Mouse (Mus musculus) small intestine, adult 2 months (tissue): ENCODE measurements at regions not wholly inside any gene's neighbourhood (a gene's known extent, or its start where the extent isn't known, plus 50 kb on each side); places are given as distances from the start of the nearest gene placed in this dataset.

Experiments
- H3K27ac ChIP-seq: fragments of 200-500 bp; 2 replicates; pipeline ENCODE4 v1.5.1; 2012; ENCODE audit warnings: low read depth, low read length, control low read depth, inconsistent platforms; ENCODE audit not compliant: insufficient read depth
- H3K27me3 ChIP-seq: fragments of 200-500 bp; 2 replicates; pipeline ENCODE4 v1.6.1; 2012; ENCODE audit warnings: mild to moderate bottlenecking, moderate library complexity, low read length, inconsistent platforms; ENCODE audit not compliant: control insufficient read depth, insufficient read depth
- H3K36me3 ChIP-seq: fragments of 200-500 bp; 2 replicates; pipeline ENCODE4 v1.6.1; 2012; ENCODE audit warnings: mild to moderate bottlenecking, low read length, control low read depth, inconsistent platforms; ENCODE audit not compliant: control insufficient read depth, insufficient read depth
- H3K4me1 ChIP-seq: fragments of 200-500 bp; 2 replicates; pipeline ENCODE4 v1.6.1; 2012; ENCODE audit warnings: low read length, inconsistent platforms, mixed read lengths; ENCODE audit not compliant: control insufficient read depth, insufficient read depth, insufficient read length
- H3K4me3 ChIP-seq: fragments of 200-500 bp; 2 replicates; pipeline ENCODE4 v1.5.1; 2012; ENCODE audit warnings: low read depth, mild to moderate bottlenecking, control low read depth, inconsistent platforms, low read length, moderate library complexity
- CTCF ChIP-seq: fragments of 200-500 bp; IDR thresholded peaks from 2 replicates; pipeline ENCODE4 v1.5.1; 2012; ENCODE audit warnings: low read depth, mild to moderate bottlenecking, control low read depth, inconsistent platforms, low read length, moderate library complexity, mixed read lengths; ENCODE audit not compliant: insufficient replicate concordance, insufficient read length; ENCODE audit errors: extremely low read depth
- POLR2A ChIP-seq: fragments of 200-500 bp; IDR thresholded peaks from 2 replicates; pipeline ENCODE4 v1.6.1; 2012; ENCODE audit warnings: low read depth, mild to moderate bottlenecking, control low read depth, inconsistent platforms, low read length, moderate library complexity
- WGBS: fragments of 180-500 bp; shearing (Covaris S2); methylation state at CpG from one replicate; pipeline ENCODE4 v1.1.7; 2018; 5-methylcytosine and 5-hydroxymethylcytosine counted together

- Histone ChIP-seq H3K4me3 (no peak overlapping the region), H3K27ac (no peak overlapping the region), H3K27me3 (no peaks in the 10 kb centered on the region), H3K36me3 (no peaks in the 10 kb centered on the region), H3K4me1 (peaks cover 9% of the 10 kb centered on the region; the same call in 1 of the 2 replicates)
- 60% methylated on average over 9 of the region's 9 CpGs for WGBS
- TF ChIP-seq POLR2A (no peak), CTCF (no peak)
Observed at GRCm38 (mm10) chr7:67462591-67462990, 89.9 kb upstream of the Mef2a start.

GRCm38 (mm10) chr7:67461333-67462255 lies 88.9 kb upstream of the Mef2a start:
- no peaks in the 10 kb centered on the region for H3K27me3 ChIP-seq
- H3K4me1 ChIP-seq = peaks cover 9% of the 10 kb centered on the region; the same call in 1 of the 2 replicates
- no peak for TF ChIP-seq CTCF
- TF ChIP-seq POLR2A = no peak
- no peak overlapping the region for H3K4me3 ChIP-seq
- WGBS = 72% methylated on average over 11 of the region's 11 CpGs
- no peaks in the 10 kb centered on the region for H3K36me3 ChIP-seq
- H3K27ac ChIP-seq = no peak overlapping the region

GRCm38 (mm10) chr7:67459810-67460209 lies 87.2 kb upstream of the Mef2a start:
- WGBS = 60% methylated on average over 10 of the region's 10 CpGs
- no peak overlapping the region for H3K27ac ChIP-seq

GRCm38 (mm10) chr7:67459209-67459608 lies 86.6 kb upstream of the Mef2a start:
- Histone ChIP-seq H3K27me3 (no peaks in the 10 kb centered on the region), H3K27ac (no peak overlapping the region), H3K4me3 (no peak overlapping the region), H3K36me3 (no peaks in the 10 kb centered on the region), H3K4me1 (peaks cover 9% of the 10 kb centered on the region; the same call in 1 of the 2 replicates)
- TF ChIP-seq CTCF (no peak), POLR2A (no peak)
- 95% methylated on average over 9 of the region's 9 CpGs for WGBS

More at GRCm38 (mm10) chr7:67459810-67460209, 87.2 kb upstream of the Mef2a start:
- no peaks in the 10 kb centered on the region for H3K27me3 ChIP-seq
- H3K4me1 ChIP-seq = peaks cover 9% of the 10 kb centered on the region; the same call in 1 of the 2 replicates
- TF ChIP-seq POLR2A (no peak), CTCF (no peak)
- no peak overlapping the region for H3K4me3 ChIP-seq
- H3K36me3 ChIP-seq = no peaks in the 10 kb centered on the region

GRCm38 (mm10) chr7:67458640-67459039 lies 86.0 kb upstream of the Mef2a start:
- 40% methylated on average over 4 of the region's 4 CpGs for WGBS
- TF ChIP-seq POLR2A = no peak
- no peak for TF ChIP-seq CTCF
- Histone ChIP-seq H3K4me3 (no peak overlapping the region), H3K4me1 (peaks cover 9% of the 10 kb centered on the region; the same call in 1 of the 2 replicates), H3K27ac (no peak overlapping the region), H3K36me3 (no peaks in the 10 kb centered on the region), H3K27me3 (no peaks in the 10 kb centered on the region)

- WGBS = 88% methylated on average over 1 of the region's 1 CpGs
- Histone ChIP-seq H3K27me3 (no peaks in the 10 kb centered on the region), H3K4me1 (peaks cover 9% of the 10 kb centered on the region; the same call in 1 of the 2 replicates), H3K4me3 (no peak overlapping the region), H3K36me3 (no peaks in the 10 kb centered on the region), H3K27ac (no peak overlapping the region)
- TF ChIP-seq POLR2A (no peak), CTCF (no peak)
Observed at GRCm38 (mm10) chr7:67457898-67458297, 85.2 kb upstream of the Mef2a start.

GRCm38 (mm10) chr7:67456015-67456414 lies 83.4 kb upstream of the Mef2a start:
- TF ChIP-seq POLR2A (no peak), CTCF (no peak)
- Histone ChIP-seq H3K36me3 (no peaks in the 10 kb centered on the region), H3K4me3 (no peak overlapping the region), H3K4me1 (peaks cover 6% of the 10 kb centered on the region; the same call in 1 of the 2 replicates), H3K27ac (no peak overlapping the region), H3K27me3 (no peaks in the 10 kb centered on the region)
- 69% methylated on average over 4 of the region's 4 CpGs for WGBS
